Mouse (Mus musculus): ENCODE results near the gene Jsrp1.
"Not testable (repeated sequence)": the region's sequence is repeated elsewhere in the genome, so short reads cannot be mapped to it uniquely, and the experiment has no call there.

- TF ChIP-seq POLR2A (IDR thresholded peaks at IDR 0.05; ENCODE audit: insufficient read length, low read depth); POLR2AphosphoS2 (IDR thresholded peaks at IDR 0.05; ENCODE audit: insufficient read length, low read depth); MAX (IDR thresholded peaks at IDR 0.05; ENCODE audit: low read depth); USF1 (IDR thresholded peaks at IDR 0.05; ENCODE audit: low read depth): not testable (repeated sequence)
These were observed 3.0 kb upstream of the Jsrp1 start for GRCm38 (mm10) chr10:80816303-80816702.

Measured in myocyte (in vitro differentiated cells).